Mouse (Mus musculus) yolk sac, embryonic 10.5 days (tissue): ENCODE measurements around the gene Stk31.
"Not testable (repeated sequence)": the region's sequence is repeated elsewhere in the genome, so short reads cannot be mapped to it uniquely, and the experiment has no call there.

Experiments
- DNase-seq: peaks from one replicate; pipeline ENCODE4 v3.0.0-alpha.2; 2017; ENCODE audit warnings: low spot score

Stk31 gene

DNA sequence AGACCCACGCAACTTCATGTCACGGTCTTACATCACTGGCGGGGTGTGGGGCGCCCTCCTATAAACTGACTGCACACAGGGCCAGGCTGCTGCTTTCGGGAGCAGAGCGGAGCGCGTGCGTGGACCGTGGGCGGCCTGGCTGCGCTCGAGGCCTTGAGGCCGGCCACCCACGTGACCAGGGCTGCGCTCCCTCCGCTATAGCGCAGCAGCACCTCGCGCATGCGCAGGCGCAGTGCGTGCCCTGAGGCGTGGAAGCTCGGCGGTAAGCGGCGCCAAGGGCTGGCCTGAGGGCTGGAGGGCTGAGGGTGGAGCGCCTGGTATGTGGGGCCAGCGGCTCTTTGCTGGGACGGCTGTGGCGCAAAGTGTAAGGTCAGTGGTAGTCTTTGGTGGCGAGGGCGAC is at the start of gene Stk31:
Gene Stk31, plus strand, starts transcription at position 289 of the 400 bp plus-strand sequence.
- DNase-seq: no peak

- peak; percentile 44 for DNase-seq
Observed at GRCm38 (mm10) chr6:49349826-49350225, 45.6 kb upstream of the Stk31 start.

- no peak for DNase-seq
Observed at GRCm38 (mm10) chr6:49354613-49355012, 40.8 kb upstream of the Stk31 start.

GRCm38 (mm10) chr6:49355171-49355570 is 40.2 kb upstream of the Stk31 start:
- DNase-seq: no peak

DNA sequence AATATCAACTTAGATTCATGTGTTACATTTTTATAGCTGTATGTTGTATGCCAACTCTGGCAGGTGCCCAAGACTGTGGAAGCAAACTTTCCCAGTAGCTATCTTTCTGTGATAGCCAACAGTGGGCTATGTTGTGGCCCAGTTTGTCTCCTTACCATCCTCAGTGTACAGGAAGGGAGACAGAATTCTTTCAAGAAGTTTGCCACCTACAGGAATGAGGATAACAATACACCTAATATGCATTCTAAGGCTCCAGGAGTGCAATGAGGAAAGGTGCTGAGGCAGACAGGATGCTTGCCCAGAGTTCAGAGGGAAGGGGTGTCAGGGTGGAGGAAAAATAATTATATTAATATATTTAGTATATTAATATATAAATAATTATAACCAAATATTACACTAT is 35.0 kb upstream of the Stk31 start:
- no peak for DNase-seq

DNA sequence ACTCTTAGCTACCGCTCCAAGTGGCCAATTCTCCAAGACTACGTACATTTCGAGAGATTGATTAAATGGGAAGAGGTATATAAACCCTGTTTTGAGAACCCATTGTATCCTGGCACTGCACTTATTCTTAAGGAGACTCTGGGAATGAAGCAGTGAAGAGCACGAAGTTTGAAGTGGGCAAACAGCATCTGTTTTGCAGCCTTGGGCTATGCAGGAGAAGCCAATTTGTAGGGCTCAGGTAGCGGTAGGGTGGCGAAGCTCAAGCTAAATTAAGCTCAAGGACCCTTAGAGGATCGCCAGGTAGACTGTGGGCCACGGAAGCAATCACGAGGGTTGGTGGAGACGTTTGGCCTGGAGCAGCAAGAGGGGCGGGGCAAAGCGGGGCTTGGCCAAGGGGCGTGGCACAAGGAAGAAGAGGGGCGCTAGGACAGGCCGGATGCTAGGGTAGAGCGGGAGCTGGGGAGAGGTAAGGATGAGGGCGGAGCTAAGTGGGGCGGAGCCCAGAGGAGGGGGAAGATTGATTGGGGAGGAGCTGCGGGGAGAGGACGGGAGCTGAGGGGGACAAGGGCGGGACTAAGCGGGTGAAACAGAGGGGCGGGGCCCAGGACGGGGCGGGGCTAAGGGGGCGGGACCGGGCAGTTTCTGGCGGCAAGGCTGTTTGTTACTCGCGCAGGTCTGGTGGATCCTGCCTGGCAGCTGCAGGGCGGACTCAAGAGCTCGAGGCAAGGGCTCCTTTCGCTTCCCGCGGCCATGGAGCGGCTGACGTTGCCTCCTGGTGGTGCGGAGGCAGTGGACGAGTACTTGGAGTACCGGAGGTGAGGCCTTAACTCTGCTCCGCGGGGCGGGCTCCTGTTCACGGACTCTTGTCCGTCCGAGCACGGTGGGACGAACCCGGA is 28.0 kb upstream of the Stk31 start, which contains the start of gene Fam221a:
Gene Fam221a, plus strand, starts transcription at position 581 of the 896 bp plus-strand sequence.
- peak; percentile 99 for DNase-seq

DNA sequence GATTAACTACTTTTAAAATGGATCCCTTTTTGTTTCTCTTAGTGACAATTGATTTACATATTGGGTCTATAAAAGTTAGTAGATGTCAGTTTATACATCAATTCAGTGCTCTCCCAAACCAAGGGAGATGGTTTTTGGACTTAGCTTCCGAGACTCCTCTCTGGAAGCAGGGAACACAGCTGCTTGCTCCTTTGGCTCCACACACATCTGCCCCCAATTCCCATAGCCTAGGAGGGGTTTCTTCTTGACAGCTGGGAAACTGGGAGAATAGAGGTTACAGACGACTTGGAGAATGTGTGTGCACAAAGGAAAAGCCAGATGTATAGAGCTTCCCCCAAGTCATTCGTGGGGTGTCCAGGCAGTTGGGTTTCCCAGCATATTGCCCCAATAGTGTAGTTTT is 27.2 kb upstream of the Stk31 start:
- DNase-seq: no peak

DNA sequence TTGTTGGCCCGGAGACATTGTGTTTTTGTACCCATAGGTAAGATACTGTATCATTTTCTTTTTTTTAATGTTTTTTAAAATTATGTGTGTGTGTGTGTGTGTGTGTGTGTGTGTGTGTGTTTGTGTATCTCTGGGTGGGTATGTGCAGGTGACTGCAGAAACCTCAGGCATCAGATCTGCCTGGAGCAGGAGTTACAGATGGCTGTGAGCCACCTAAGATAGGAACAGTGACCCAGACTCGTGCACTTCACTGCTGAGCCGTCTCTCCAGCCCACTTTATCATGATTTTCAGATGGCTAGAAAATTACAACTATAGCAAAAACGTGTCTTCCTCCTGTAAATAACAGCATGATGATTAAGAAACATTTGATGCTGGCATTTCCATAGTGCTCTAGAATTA is 22.7 kb upstream of the Stk31 start:
- DNase-seq: no peak

DNA sequence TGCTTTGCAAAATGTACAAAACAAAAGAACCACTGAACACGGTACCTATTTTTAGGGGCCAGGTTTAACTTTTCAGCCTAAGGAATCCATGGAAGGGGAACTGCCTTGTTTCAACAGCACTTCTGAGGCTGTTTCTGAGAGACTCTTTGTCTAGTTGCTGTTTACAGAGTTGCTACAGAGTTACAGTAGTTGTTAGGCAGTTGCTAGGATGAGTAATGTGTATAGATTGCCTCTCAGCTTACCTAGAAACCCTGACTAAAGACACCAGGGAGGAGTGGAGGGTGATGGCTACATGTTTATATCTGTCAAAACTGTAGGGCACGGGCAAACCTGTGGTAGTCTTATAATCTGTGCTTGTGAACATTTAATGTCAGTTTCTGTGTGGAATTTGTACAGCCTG is 21.5 kb upstream of the Stk31 start:
- DNase-seq: no peak

DNA sequence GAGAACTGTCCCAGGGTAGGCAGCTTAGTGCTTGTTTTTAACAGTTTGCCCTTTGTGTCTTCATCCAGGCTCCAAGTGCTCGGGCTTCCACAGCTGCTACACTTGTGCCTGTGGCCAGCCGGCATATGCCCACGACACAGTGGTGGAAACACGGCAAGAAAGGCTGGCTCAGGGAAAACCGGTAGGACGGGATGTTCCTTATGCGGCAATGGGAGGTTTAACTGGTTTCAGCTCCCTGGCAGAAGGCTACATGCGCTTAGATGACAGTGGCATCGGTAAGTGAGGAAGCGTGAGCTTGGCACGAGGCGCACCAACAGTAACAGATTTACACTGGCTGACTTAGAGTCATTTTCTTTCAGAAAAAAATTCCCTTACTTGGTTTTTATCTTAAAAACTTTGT is 17.1 kb upstream of the Stk31 start:
- DNase-seq: no peak

GRCm38 (mm10) chr6:49394276-49394675 is 1.1 kb upstream of the Stk31 start:
- no peak for DNase-seq

DNA sequence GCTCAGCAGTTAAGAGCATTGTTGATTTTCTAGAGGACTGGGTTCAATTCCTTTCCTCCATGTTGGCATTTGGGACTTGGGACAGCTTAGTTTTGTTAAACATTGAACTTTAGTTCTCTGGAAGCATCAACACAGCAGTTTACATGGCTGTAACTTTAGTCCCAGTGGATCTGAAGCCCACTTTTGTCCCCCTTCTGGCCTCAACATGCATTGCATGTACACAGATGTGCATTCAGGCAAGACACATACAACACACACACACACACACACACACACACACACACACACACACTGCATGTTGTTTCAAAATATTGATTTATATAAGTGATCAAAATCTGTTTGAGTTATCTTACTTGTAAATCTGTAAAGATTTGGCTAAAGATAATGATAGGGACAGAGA is 2.1 kb downstream of the Stk31 start:
- DNase-seq: no peak

DNA sequence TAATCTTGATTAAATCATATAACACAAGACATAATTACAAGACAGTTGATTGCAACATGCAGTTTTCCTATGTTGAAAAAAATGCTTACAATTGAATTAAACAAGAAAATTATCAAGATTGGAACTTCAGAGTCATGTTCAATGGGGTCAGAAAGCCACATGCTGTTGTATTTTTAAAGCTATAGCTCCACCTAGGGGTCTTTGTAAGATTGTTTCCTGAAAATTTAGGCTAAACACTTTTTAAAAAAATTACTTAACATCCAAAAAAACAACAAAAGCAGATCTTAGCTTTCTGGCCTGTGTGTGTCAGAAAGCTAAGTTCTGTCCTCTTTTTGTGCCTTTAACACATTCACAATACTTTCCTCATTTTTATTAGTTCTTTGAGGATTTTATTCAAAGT is 3.0 kb downstream of the Stk31 start:
- no peak for DNase-seq

GRCm38 (mm10) chr6:49410830-49411229 is 15.4 kb downstream of the Stk31 start:
- no peak for DNase-seq

DNA sequence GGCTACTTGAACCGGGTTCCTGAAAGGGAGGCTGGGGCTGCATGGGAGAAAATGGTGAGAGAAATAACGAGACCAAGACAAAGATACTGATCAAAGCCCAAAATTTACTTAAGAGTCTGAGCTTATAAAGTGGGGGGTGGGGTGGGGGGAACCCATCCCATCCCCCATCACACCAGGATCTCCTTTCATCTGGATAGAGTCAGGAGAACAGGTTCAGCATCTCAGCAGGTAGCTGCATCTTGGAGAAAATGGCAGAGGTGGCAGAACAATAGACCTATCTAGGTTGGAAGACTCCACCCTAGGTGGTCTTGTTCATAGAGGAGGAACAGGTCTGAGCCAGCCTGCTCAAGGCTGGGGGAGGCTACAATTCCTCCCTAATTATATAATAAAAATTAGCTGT is 17.6 kb downstream of the Stk31 start:
- not testable (repeated sequence) for DNase-seq

DNA sequence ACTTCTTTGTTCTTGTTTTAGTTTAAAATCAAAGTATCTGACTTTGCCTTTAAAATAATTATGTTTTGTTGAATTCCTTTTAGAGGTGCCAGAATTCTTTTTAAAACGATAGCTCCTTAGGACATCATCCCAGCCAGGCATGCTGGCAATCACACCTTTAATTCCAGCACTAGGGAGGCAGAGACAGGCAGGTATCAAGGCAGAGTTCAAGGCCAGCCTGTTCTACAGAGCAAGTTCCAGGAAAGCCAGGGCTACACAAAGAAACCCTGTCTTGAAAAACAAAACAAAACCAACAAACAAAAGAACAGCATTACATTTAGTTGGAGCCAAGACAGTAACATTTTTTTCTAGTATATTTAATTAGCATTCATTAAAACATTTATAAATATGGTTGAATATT is 20.6 kb downstream of the Stk31 start:
- no peak for DNase-seq

GRCm38 (mm10) chr6:49437306-49437705 is 41.9 kb downstream of the Stk31 start:
- no peak for DNase-seq

DNA sequence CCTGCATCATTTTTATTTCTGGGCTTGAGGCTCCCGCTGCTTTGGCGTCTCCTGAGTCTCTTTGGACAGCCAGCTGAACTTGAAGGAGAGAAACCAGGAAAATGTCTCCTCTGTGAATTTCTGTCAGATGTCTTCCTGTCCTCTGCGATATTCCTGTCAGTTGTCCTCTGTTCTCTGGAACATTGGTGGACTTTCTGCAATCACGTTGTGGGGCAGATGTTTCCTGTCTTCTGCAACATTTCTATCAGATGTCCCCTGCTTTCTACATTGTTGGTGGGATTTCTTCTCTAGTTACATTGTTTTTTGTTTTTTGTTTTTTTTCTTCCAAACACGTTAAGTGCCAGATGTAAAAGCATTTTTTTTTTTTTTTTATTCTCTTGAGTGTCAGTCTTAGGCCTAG is 62.7 kb downstream of the Stk31 start:
- DNase-seq: no peak

GRCm38 (mm10) chr6:49483205-49483604 is 87.8 kb downstream of the Stk31 start:
- no peak for DNase-seq

- DNase-seq: no peak
Observed at GRCm38 (mm10) chr6:49491526-49491925, 96.1 kb downstream of the Stk31 start.

DNA sequence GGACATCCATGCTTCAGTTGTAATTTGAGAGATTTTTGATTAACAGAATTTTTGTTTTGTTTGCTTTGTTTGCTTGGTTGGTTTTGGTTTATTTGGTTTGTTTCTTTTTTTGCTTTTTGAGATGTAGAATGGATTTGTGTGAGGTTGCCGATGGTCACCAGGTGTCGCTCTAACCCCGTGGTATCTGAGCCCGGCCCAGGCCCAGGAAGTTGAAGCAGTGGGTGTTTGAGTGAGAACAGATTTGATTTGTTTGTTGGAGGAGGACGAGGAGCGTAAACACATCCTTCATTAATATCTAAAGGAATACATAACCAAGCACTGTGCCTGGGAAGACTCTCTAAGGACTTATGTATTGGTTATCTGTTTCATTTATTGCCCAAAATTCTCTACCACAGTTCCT is 123.6 kb downstream of the Stk31 start:
- DNase-seq: peak; percentile 27
